ENCODE assay signal across 11 mouse cellular contexts in the genomic region with DNA sequence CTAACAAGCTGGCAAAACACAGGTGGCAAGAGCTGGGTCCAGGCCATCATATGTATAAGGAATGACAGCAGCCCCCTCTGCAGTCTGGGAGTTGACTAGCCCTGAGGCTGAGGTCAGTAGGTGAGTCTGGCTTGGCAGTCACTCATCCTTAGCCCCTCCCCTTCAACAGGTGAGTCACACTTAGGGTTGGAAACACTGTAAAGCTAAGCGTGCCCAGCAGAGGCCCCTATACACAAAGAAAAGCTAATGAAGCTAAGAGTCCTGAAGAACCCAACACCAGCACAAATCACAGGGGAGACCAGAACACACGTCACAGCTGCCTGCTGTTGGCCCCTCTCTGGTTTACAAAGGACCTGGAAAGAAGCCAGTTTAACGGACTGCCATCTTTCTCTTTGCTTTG. TPM values are rescaled to one million over a fixed set of nuclear protein-coding genes. Genes with fewer than 3 reads are reported as not detected.
A peak's percentile ranks its signal among the peaks of the same experiment; 100 is the strongest.
DNase-seq lines count a peak whose midpoint lies in the region; TF ChIP-seq lines count a peak whose summit lies in the region.
"Had no signal": no experiment of that assay in that cellular context is flagged by ENCODE, and none has a peak within 500 bp of the region (broad histone marks: within the 10 kb centered on the region; RNA-seq: fewer than 3 reads in every experiment).

No protein-coding gene starts in this region.

- no peak overlapping the region for H3K4me3 ChIP-seq in cortical plate, adult 2 months (ENCODE audit: insufficient read depth, low read length)
- H3K4me3 ChIP-seq: embryonic facial prominence, embryonic 12.5 days; limb, embryonic 13.5 days had no signal

- 0 out of 2 replicates have a peak, but pooled peaks have one; percentile 12 for TF ChIP-seq CTCF in cortical plate, adult 2 months (IDR thresholded peaks at IDR 0.05; ENCODE audit: extremely low read depth, insufficient read depth, low read length)

- H3K27ac ChIP-seq in cortical plate, adult 2 months (ENCODE audit: insufficient read depth, low read length) = no peak overlapping the region
- H3K27ac ChIP-seq: embryonic facial prominence, embryonic 12.5 days; limb, embryonic 13.5 days had no signal

- 6% methylated on average over 3 of the region's 3 CpGs for WGBS in large intestine, adult 2 months

- TF ChIP-seq POLR2A in cortical plate, adult 2 months (IDR thresholded peaks at IDR 0.05; ENCODE audit: extremely low read depth, insufficient read depth, low read length) = no peak

- DNase-seq in 3134 (ENCODE audit: extremely low read depth, insufficient read length, low spot score) = peak; percentile 27
- peak; percentile 24 for DNase-seq in CD4-positive helper T cell, adult 2 months (ENCODE audit: low read depth, low spot score)
- peak; percentile 35 for DNase-seq in large intestine, adult 2 months (ENCODE audit: low read depth, low spot score)
- DNase-seq in natural killer cell, adult 2 months (ENCODE audit: low spot score in 2 of 2) = no peak
- DNase-seq in neural tube, embryonic 10.5 days (ENCODE audit: extremely low spot score, low spot score) = no peak
- no peak for DNase-seq in cerebellum, postnatal 25 days
- DNase-seq in spleen, postnatal 14 days (ENCODE audit: low spot score in 2 of 2) = no peak
- DNase-seq: right cerebral cortex, postnatal 14 days had no signal

- H3K4me1 ChIP-seq in cortical plate, adult 2 months (ENCODE audit: control insufficient read depth, insufficient read depth, low read length) = no peaks in the 10 kb centered on the region
- H3K4me1 ChIP-seq: embryonic facial prominence, embryonic 12.5 days; limb, embryonic 13.5 days had no signal

RNA-seq across cellular contexts. Expression of a gene that starts 15.5 kb away (rescaled TPM):
- polyA plus RNA-seq in cortical plate, adult 2 months (2012; rRNA removed) = 0.04 TPM in 2 replicates
- not detected in 2 replicates for polyA plus RNA-seq in large intestine, adult 2 months (2012; rRNA removed)
- polyA plus RNA-seq: embryonic facial prominence, embryonic 12.5 days; limb, embryonic 13.5 days had no signal

RNA-seq across cellular contexts. Expression of a gene that starts 25.8 kb away (rescaled TPM):
- polyA plus RNA-seq in cortical plate, adult 2 months (2012; rRNA removed) = not detected in 2 replicates
- polyA plus RNA-seq in large intestine, adult 2 months (2012; rRNA removed) = not detected in 2 replicates
- polyA plus RNA-seq: embryonic facial prominence, embryonic 12.5 days; limb, embryonic 13.5 days had no signal

RNA-seq across cellular contexts. Expression of a gene that starts 41.5 kb away (rescaled TPM):
- polyA plus RNA-seq in cortical plate, adult 2 months (2012; rRNA removed) = 142 and 149 TPM in 2 replicates
- 53.6 and 59.6 TPM in 2 replicates for polyA plus RNA-seq in large intestine, adult 2 months (2012; rRNA removed)

RNA-seq across cellular contexts. Expression of a gene that starts 41.6 kb away (rescaled TPM):
- polyA plus RNA-seq in cortical plate, adult 2 months (2012; rRNA removed) = 15.6 and 16.9 TPM in 2 replicates
- polyA plus RNA-seq in large intestine, adult 2 months (2012; rRNA removed) = 6.7 and 9.1 TPM in 2 replicates

Comparison
In these comparisons a context has a peak if more than half of its experiments do, and no peak if none do; other contexts are left out.
1. DNase-seq: peak in 3134 (single experiment), CD4-positive helper T cell, adult 2 months (single experiment) and large intestine, adult 2 months (single experiment); none in natural killer cell, adult 2 months (0 of 2), neural tube, embryonic 10.5 days (single experiment), cerebellum, postnatal 25 days (0 of 2) and spleen, postnatal 14 days (0 of 2).